Mouse (Mus musculus) thymus, adult 2 months (tissue): Measurements from ENCODE around the gene Sec24b.

Source experiments
- CTCF ChIP-seq: fragments of 200-500 bp; IDR thresholded peaks from 2 replicates; pipeline ENCODE4 v1.5.1; 2012; ENCODE audit warnings: mild to moderate bottlenecking, control low read depth, low read length, moderate library complexity, borderline replicate concordance; ENCODE audit not compliant: control insufficient read depth, poor library complexity, insufficient read depth; ENCODE audit errors: extremely low read depth
- POLR2A ChIP-seq: fragments of 200-500 bp; IDR thresholded peaks from 2 replicates; pipeline ENCODE4 v1.6.1; 2012; ENCODE audit warnings: mild to moderate bottlenecking, low read length, control low read depth, moderate library complexity; ENCODE audit not compliant: control insufficient read depth, poor library complexity, insufficient read depth; ENCODE audit errors: extremely low read depth

GRCm38 (mm10) chr3:129949158-129949773 lies 112.1 kb downstream of the Sec24b start:
- TF ChIP-seq POLR2A: no peak
- no peak for TF ChIP-seq CTCF
